Mouse (Mus musculus) left cerebral cortex, adult 18-20 months (tissue): ENCODE data around the gene Agpat1. TPM values are rescaled to one million over a fixed set of nuclear protein-coding genes. Genes with fewer than 3 reads are reported as not detected.

Source experiments
- DNase-seq, 2 experiments: peaks; one replicate each; pipeline ENCODE4 v3.0.0; 2021 to 2022; ENCODE audit warnings: low spot score in 2 of 2, mixed read lengths in 1 of 2
- total RNA-seq, 2 experiments: library from RNA; stranded (reverse); gene quantifications; 2 replicates each; pipeline ENCODE4 v1.2.3; 2021

The Agpat1 gene
- total RNA-seq, 2 experiments from 2014 or later = 165 to 169 TPM

- DNase-seq = no peak
Observed at GRCm38 (mm10) chr17:34630761-34631301, 26.8 kb downstream of the Agpat1 start.

- no peak for DNase-seq
Observed at GRCm38 (mm10) chr17:34631647-34632046, 27.6 kb downstream of the Agpat1 start.

GRCm38 (mm10) chr17:34632261-34632691, 28.2 kb downstream of the Agpat1 start:
- peak; percentile 87 to 92 for DNase-seq

- DNase-seq = no peak
Observed at GRCm38 (mm10) chr17:34635671-34636070, 31.6 kb downstream of the Agpat1 start.

- DNase-seq = no peak
Observed at GRCm38 (mm10) chr17:34637459-34637858, 33.4 kb downstream of the Agpat1 start.

- DNase-seq = no peak
Observed at GRCm38 (mm10) chr17:34639461-34640255, 35.6 kb downstream of the Agpat1 start.

- DNase-seq = peak; percentile 53 to 62
Observed at GRCm38 (mm10) chr17:34640778-34641601, 36.9 kb downstream of the Agpat1 start.

- DNase-seq = no peak
Observed at GRCm38 (mm10) chr17:34641945-34642344, 37.9 kb downstream of the Agpat1 start.

- no peak for DNase-seq
Observed at GRCm38 (mm10) chr17:34643379-34643778, 39.3 kb downstream of the Agpat1 start.

GRCm38 (mm10) chr17:34643944-34644343, 39.9 kb downstream of the Agpat1 start:
- DNase-seq = no peak

GRCm38 (mm10) chr17:34644608-34645007, 40.5 kb downstream of the Agpat1 start, which contains the start of gene Fkbpl:
Fkbpl (plus strand) TSS chr17:34644764.
- peak; percentile 96 to 97 for DNase-seq

GRCm38 (mm10) chr17:34645256-34645829, 41.3 kb downstream of the Agpat1 start:
- no peak for DNase-seq

GRCm38 (mm10) chr17:34645831-34646511, 41.9 kb downstream of the Agpat1 start:
- DNase-seq = no peak

GRCm38 (mm10) chr17:34646906-34647787, 43.1 kb downstream of the Agpat1 start, which contains the start of gene Atf6b:
Atf6b (plus strand) TSS chr17:34647146.
- DNase-seq = peak; percentile 94 to 96

GRCm38 (mm10) chr17:34648141-34648890, 44.3 kb downstream of the Agpat1 start:
- no peak for DNase-seq

- no peak for DNase-seq
Observed at GRCm38 (mm10) chr17:34649106-34649864, 45.2 kb downstream of the Agpat1 start.

- DNase-seq = no peak
Observed at GRCm38 (mm10) chr17:34650781-34651180, 46.7 kb downstream of the Agpat1 start.
